Comparison of ENCODE assay signal across 32 mouse cellular contexts in genomic region chr1:107479909-107480308, GRCm38 (mm10). TPM values are rescaled to one million over a fixed set of nuclear protein-coding genes. Genes with fewer than 3 reads are reported as not detected.
"Had no signal": no experiment of that assay in that cellular context is flagged by ENCODE, and none has a peak within 500 bp of the region (broad histone marks: within the 10 kb centered on the region; RNA-seq: fewer than 3 reads in every experiment).

No protein-coding gene starts in this region.

- H3K4me3 ChIP-seq: gastrocnemius, adult 2 months; heart, embryonic 10.5 days; heart, embryonic 12.5 days; hindbrain, embryonic 13.5 days; hindbrain, embryonic 15.5 days; kidney, embryonic 15.5 days; layer of hippocampus, adult 2 months; limb, embryonic 13.5 days; limb, embryonic 15.5 days; liver, embryonic 12.5 days had no signal

- H3K36me3 ChIP-seq: heart, embryonic 10.5 days; heart, embryonic 12.5 days; hindbrain, embryonic 13.5 days; hindbrain, embryonic 15.5 days; kidney, embryonic 15.5 days; limb, embryonic 13.5 days; limb, embryonic 15.5 days; liver, embryonic 12.5 days had no signal

- H3K27me3 ChIP-seq: heart, embryonic 12.5 days; hindbrain, embryonic 13.5 days; hindbrain, embryonic 15.5 days; kidney, embryonic 15.5 days; limb, embryonic 13.5 days; limb, embryonic 15.5 days; liver, embryonic 12.5 days had no signal

- H3K27ac ChIP-seq: gastrocnemius, adult 2 months; heart, embryonic 10.5 days; hindbrain, embryonic 13.5 days; hindbrain, embryonic 15.5 days; hindbrain, postnatal 0 days; kidney, embryonic 15.5 days; kidney, postnatal 0 days; layer of hippocampus, adult 2 months; limb, embryonic 13.5 days; limb, embryonic 15.5 days; liver, embryonic 12.5 days had no signal

- DNase-seq: gastrocnemius, adult 2 months; gastrocnemius, postnatal 10 days; gastrocnemius, postnatal 25 days; heart, adult 18-20 months; heart, postnatal 10 days; heart, postnatal 4 days; kidney, adult 11 months; kidney, adult 2 months; kidney, adult 9 months; kidney, postnatal 25 days; kidney, postnatal 4 days; layer of hippocampus, adult 9-11 months; layer of hippocampus, postnatal 36 days; left cerebral cortex, postnatal 4 days had no signal

- H3K9ac ChIP-seq: heart, embryonic 12.5 days; hindbrain, embryonic 13.5 days; hindbrain, embryonic 15.5 days; kidney, embryonic 15.5 days; limb, embryonic 13.5 days; limb, embryonic 15.5 days; liver, embryonic 12.5 days had no signal

- ATAC-seq: hindbrain, postnatal 0 days; intestine, embryonic 16.5 days; liver, embryonic 12.5 days had no signal

- H3K4me2 ChIP-seq: heart, embryonic 12.5 days; hindbrain, embryonic 13.5 days; hindbrain, embryonic 15.5 days; kidney, embryonic 15.5 days; limb, embryonic 13.5 days; limb, embryonic 15.5 days; liver, embryonic 12.5 days had no signal

- H3K4me1 ChIP-seq: heart, embryonic 10.5 days; hindbrain, embryonic 13.5 days; hindbrain, embryonic 15.5 days; kidney, embryonic 15.5 days; limb, embryonic 13.5 days; limb, embryonic 15.5 days; liver, embryonic 12.5 days had no signal

- H3K9me3 ChIP-seq: heart, embryonic 10.5 days; heart, embryonic 12.5 days; hindbrain, embryonic 13.5 days; hindbrain, embryonic 15.5 days; kidney, embryonic 15.5 days; limb, embryonic 13.5 days; limb, embryonic 15.5 days; liver, embryonic 12.5 days had no signal

RNA-seq across cellular contexts. Expression of gene Serpinb2, which starts 31.3 kb away (rescaled TPM):
- total RNA-seq: gastrocnemius, adult 2 months; gastrocnemius, postnatal 10 days; gastrocnemius, postnatal 25 days; heart, postnatal 4 days; layer of hippocampus, adult 2 months; layer of hippocampus, postnatal 14 days; layer of hippocampus, postnatal 36 days; left cerebral cortex, postnatal 10 days; left cerebral cortex, postnatal 4 days; liver, adult 2 months had no signal
- polyA plus RNA-seq: heart, embryonic 14.5 days; hindbrain, embryonic 11.5 days; hindbrain, embryonic 15.5 days; intestine, embryonic 14.5 days; kidney, postnatal 0 days; liver, adult 2 months had no signal
